Mouse (Mus musculus) stomach, postnatal 0 days (tissue): ENCODE data around the gene Cenpl. TPM values are rescaled to one million over a fixed set of nuclear protein-coding genes. Genes with fewer than 3 reads are reported as not detected.
"Not testable (repeated sequence)": the region's sequence is repeated elsewhere in the genome, so short reads cannot be mapped to it uniquely, and the experiment has no call there.

ENCODE experiments used
- ATAC-seq: fragments of 200-750 bp; cut with Nextera tagmentation; 2 replicates; pipeline ENCODE4 v1.8.0; 2017; ENCODE audit not compliant: low FRiP score, low TSS enrichment
- DNase-seq: peaks from one replicate; pipeline ENCODE4 v3.0.0-alpha.2; 2016; ENCODE audit warnings: low spot score
- H3K27ac ChIP-seq: fragments of 300-500 bp; sonication (generic); replicated peaks from 2 replicates; pipeline ENCODE4 v1.5.1; 2014; ENCODE audit warnings: mild to moderate bottlenecking, control low read depth
- H3K27me3 ChIP-seq: fragments of 300-500 bp; sonication (generic); 2 replicates; pipeline ENCODE4 v1.6.1; 2014; ENCODE audit warnings: low read length; ENCODE audit not compliant: control insufficient read depth, insufficient read depth
- H3K36me3 ChIP-seq: fragments of 300-500 bp; sonication (generic); 2 replicates; pipeline ENCODE4 v1.6.1; 2014; ENCODE audit warnings: low read length, mixed read lengths; ENCODE audit not compliant: control insufficient read depth, insufficient read depth
- H3K4me1 ChIP-seq: fragments of 300-500 bp; sonication (generic); replicated peaks from 2 replicates; pipeline ENCODE4 v1.6.1; 2014; ENCODE audit warnings: antibody characterized with exemption; ENCODE audit not compliant: control insufficient read depth, insufficient read depth
- H3K4me2 ChIP-seq: fragments of 300-500 bp; sonication (generic); replicated peaks from 2 replicates; pipeline ENCODE4 v1.6.1; 2014; ENCODE audit warnings: low read depth, mild to moderate bottlenecking, control low read depth, moderate library complexity
- H3K4me3 ChIP-seq: fragments of 300-500 bp; sonication (generic); 2 replicates; pipeline ENCODE4 v1.5.1; 2014; ENCODE audit warnings: low read depth, low read length, control low read depth
- H3K9ac ChIP-seq: fragments of 300-500 bp; sonication (generic); 2 replicates; pipeline ENCODE4 v1.6.1; 2014; ENCODE audit warnings: mild to moderate bottlenecking, low read length, control low read depth, mixed read lengths
- H3K9me3 ChIP-seq: fragments of 300-500 bp; sonication (generic); 2 replicates; pipeline ENCODE4 v1.6.1; 2016; ENCODE audit warnings: low read length; ENCODE audit not compliant: control insufficient read depth
- CTCF ChIP-seq: IDR thresholded peaks from 2 replicates; pipeline ENCODE4 v1.5.1; 2016; ENCODE audit warnings: antibody characterized with exemption, low read depth, mild to moderate bottlenecking, moderate library complexity
- EP300 ChIP-seq: optimal IDR thresholded peaks from 2 replicates; pipeline ENCODE3; 2016; ENCODE audit warnings: antibody characterized with exemption
- WGBS: fragments of 180-500 bp; shearing (Covaris S2); extraction: QIAGEN DNeasy Blood & Tissue Kit; methylation state at CpG from one replicate; pipeline ENCODE4 v1.1.7; 2014; 5-methylcytosine and 5-hydroxymethylcytosine counted together
- polyA plus RNA-seq: library from polyadenylated mRNA; unstranded; fragments of >200 nt; fragmentation: Nextera tagmentation; extraction: Ambion mirVana; gene quantifications from 2 replicates; pipeline ENCODE4 v1.2.1, GENCODE M21; 2015

Gene Cenpl
- polyA plus RNA-seq = 9.6 and 10.2 TPM in 2 replicates

GRCm38 (mm10) chr1:161070352-161071271, at the start of gene Cenpl, which contains the start of gene Dars2:
Gene Cenpl (plus strand): TSS chr1:161070713.
Gene Dars2 (minus strand): TSS chr1:161070658.
- peak; percentile 96 for DNase-seq
- no peaks in the 10 kb centered on the region for H3K27me3 ChIP-seq
- H3K27ac ChIP-seq = peak within 1 kb of the TSS; percentile 77
- ATAC-seq = peak; percentile 99
- TF ChIP-seq EP300 = peak; percentile 70
- peak; percentile 34 for TF ChIP-seq CTCF
- H3K4me3 ChIP-seq = peak within 1 kb of the TSS; percentile 70
- peaks cover 5% of the 10 kb centered on the region; the same call in 1 of the 2 replicates for H3K4me1 ChIP-seq
- H3K9me3 ChIP-seq = no peaks in the 10 kb centered on the region
- no peaks in the 10 kb centered on the region for H3K36me3 ChIP-seq
- peak within 1 kb of the TSS; percentile 79 for H3K9ac ChIP-seq
- H3K4me2 ChIP-seq = peak within 1 kb of the TSS; percentile 71
- WGBS = under 1% methylated on average over 57 of the region's 57 CpGs

GRCm38 (mm10) chr1:161025410-161026210, 44.9 kb upstream of the Cenpl start:
- H3K4me1 ChIP-seq = no peaks in the 10 kb centered on the region
- no peaks in the 10 kb centered on the region for H3K27me3 ChIP-seq
- H3K9me3 ChIP-seq = no peaks in the 10 kb centered on the region
- no peak overlapping the region for H3K4me2 ChIP-seq
- no peak overlapping the region for H3K9ac ChIP-seq
- no peak overlapping the region for H3K4me3 ChIP-seq
- WGBS = 56% methylated on average over 5 of the region's 5 CpGs
- ATAC-seq = no peak
- no peak overlapping the region for H3K27ac ChIP-seq
- no peak for DNase-seq
- no peaks in the 10 kb centered on the region; the same call in none of the 2 replicates for H3K36me3 ChIP-seq
- TF ChIP-seq EP300 = no peak
- TF ChIP-seq CTCF = no peak

- 82% methylated on average over 2 of the region's 2 CpGs for WGBS
- H3K4me1 ChIP-seq = no peaks in the 10 kb centered on the region
These were observed 43.3 kb upstream of the Cenpl start for GRCm38 (mm10) chr1:161027196-161027595.

GRCm38 (mm10) chr1:161028427-161028826, 42.1 kb upstream of the Cenpl start:
- not testable (repeated sequence) for H3K27ac ChIP-seq, H3K4me1 ChIP-seq, H3K9ac ChIP-seq, H3K9me3 ChIP-seq, H3K4me2 ChIP-seq, ATAC-seq, DNase-seq, H3K4me3 ChIP-seq, H3K36me3 ChIP-seq, H3K27me3 ChIP-seq
- WGBS = 90% methylated on average over 1 of the region's 1 CpGs

More at GRCm38 (mm10) chr1:161027196-161027595, 43.3 kb upstream of the Cenpl start:
- H3K36me3 ChIP-seq = peaks cover 6% of the 10 kb centered on the region
- DNase-seq (no peak), ATAC-seq (no peak)
- H3K9me3 ChIP-seq = no peaks in the 10 kb centered on the region
- no peak overlapping the region for H3K27ac ChIP-seq
- no peak overlapping the region for H3K9ac ChIP-seq
- no peak overlapping the region for H3K4me3 ChIP-seq
- no peaks in the 10 kb centered on the region for H3K27me3 ChIP-seq
- no peak overlapping the region for H3K4me2 ChIP-seq
- no peak for TF ChIP-seq EP300

- H3K36me3 ChIP-seq = peaks cover 6% of the 10 kb centered on the region
- H3K4me2 ChIP-seq = no peak overlapping the region
- no peaks in the 10 kb centered on the region for H3K27me3 ChIP-seq
- ATAC-seq (no peak), DNase-seq (no peak)
- H3K4me3 ChIP-seq = no peak overlapping the region
- no peaks in the 10 kb centered on the region for H3K4me1 ChIP-seq
- 90% methylated on average over 3 of the region's 3 CpGs for WGBS
- H3K27ac ChIP-seq = no peak overlapping the region
- no peak for TF ChIP-seq CTCF
- TF ChIP-seq EP300 = no peak
- H3K9ac ChIP-seq = no peak overlapping the region
- no peaks in the 10 kb centered on the region for H3K9me3 ChIP-seq
These were observed 40.5 kb upstream of the Cenpl start for GRCm38 (mm10) chr1:161030058-161030457.
